In the genomic region with DNA sequence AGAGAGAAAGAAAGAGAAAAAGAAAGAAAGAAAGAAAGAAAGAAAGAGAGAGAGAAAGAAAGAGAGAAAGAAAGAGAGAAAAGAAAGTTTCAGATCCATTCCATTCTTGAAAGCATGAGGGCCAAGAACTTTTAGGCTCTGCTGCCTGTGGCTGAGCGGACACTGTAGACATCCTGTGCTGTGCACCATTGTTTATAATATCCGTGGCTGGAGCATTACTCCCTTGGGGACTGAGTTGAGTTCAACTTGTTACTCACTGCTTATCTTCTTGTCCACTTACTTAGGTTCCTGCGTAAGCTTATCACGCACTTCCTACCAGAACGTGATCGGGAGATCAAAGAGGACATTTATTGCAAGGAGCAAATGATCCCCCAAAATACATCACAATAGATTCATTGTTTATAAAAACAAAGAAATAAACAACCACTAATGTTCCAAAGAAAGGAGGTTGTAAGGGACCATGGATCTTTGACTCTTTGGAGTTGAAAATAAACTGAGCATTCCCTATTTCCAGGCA, we compare ENCODE assay signal across 19 mouse cellular contexts. TPM values are rescaled to one million over a fixed set of nuclear protein-coding genes. Genes with fewer than 3 reads are reported as not detected.
A peak's percentile ranks its signal among the peaks of the same experiment; 100 is the strongest.
DNase-seq lines count a peak whose midpoint lies in the region; ATAC-seq and TF ChIP-seq lines count a peak whose summit lies in the region.
"Had no signal": no experiment of that assay in that cellular context is flagged by ENCODE, and none has a peak within 500 bp of the region (broad histone marks: within the 10 kb centered on the region; RNA-seq: fewer than 3 reads in every experiment).

No protein-coding gene starts in this region.

- no peak; the same call in 1 of the 2 replicates for ATAC-seq in lung, embryonic 14.5 days (ENCODE audit: insufficient read depth)
- ATAC-seq: inflammation-experienced regulatory T-cells, adult 6 months; liver, postnatal 0 days had no signal

- H3K4me1 ChIP-seq in lung, embryonic 14.5 days (ENCODE audit: insufficient read depth) = no peaks in the 10 kb centered on the region
- H3K4me1 ChIP-seq: heart, embryonic 15.5 days; hindbrain, embryonic 12.5 days had no signal

- no peak overlapping the region for H3K4me2 ChIP-seq in lung, embryonic 14.5 days
- H3K4me2 ChIP-seq: heart, embryonic 15.5 days; hindbrain, embryonic 12.5 days had no signal

- no peak overlapping the region for H3K9ac ChIP-seq in lung, embryonic 14.5 days
- H3K9ac ChIP-seq: heart, embryonic 15.5 days; hindbrain, embryonic 12.5 days; liver, postnatal 0 days had no signal

- no peak for TF ChIP-seq CTCF in lung, embryonic 14.5 days (IDR thresholded peaks at IDR 0.05; ENCODE audit: low read depth)

- no peaks in the 10 kb centered on the region for H3K36me3 ChIP-seq in lung, embryonic 14.5 days (ENCODE audit: insufficient read depth)
- H3K36me3 ChIP-seq: heart, embryonic 15.5 days; hindbrain, embryonic 12.5 days had no signal

- H3K27ac ChIP-seq in lung, embryonic 14.5 days (ENCODE audit: low read depth) = no peak overlapping the region
- H3K27ac ChIP-seq: heart, embryonic 15.5 days; hindbrain, embryonic 12.5 days had no signal

- H3K27me3 ChIP-seq in lung, embryonic 14.5 days (ENCODE audit: insufficient read depth, low read length) = no peaks in the 10 kb centered on the region
- H3K27me3 ChIP-seq: heart, embryonic 15.5 days; hindbrain, embryonic 12.5 days had no signal

- no peaks in the 10 kb centered on the region for H3K9me3 ChIP-seq in lung, embryonic 14.5 days (ENCODE audit: low read depth, low read length)
- H3K9me3 ChIP-seq: heart, embryonic 15.5 days; hindbrain, embryonic 12.5 days had no signal

- DNase-seq in gastrocnemius, postnatal 25 days = peak; percentile 13
- DNase-seq in gastrocnemius, adult 18-20 months (ENCODE audit: low spot score) = no peak
- DNase-seq in lung, embryonic 14.5 days = peak; percentile 57
- no peak for DNase-seq in lung, postnatal 14 days
- DNase-seq in embryo, embryonic 10.5 days (ENCODE audit: low spot score) = peak; percentile 27
- peak; percentile 21 for DNase-seq in skeletal muscle tissue, adult 2 months (ENCODE audit: low read depth, low spot score)
- DNase-seq in spleen, adult 18-20 months = no peak
- DNase-seq: adrenal gland, postnatal 36 days; cerebellum, adult 8-10 months; gastrocnemius, postnatal 14 days; kidney, adult 2 months; kidney, postnatal 14 days; liver; liver, postnatal 0 days; midbrain, embryonic 14.5 days; thymus, postnatal 25 days had no signal

- H3K4me3 ChIP-seq in lung, embryonic 14.5 days (ENCODE audit: low read depth, low read length) = no peak overlapping the region
- H3K4me3 ChIP-seq: heart, embryonic 15.5 days; hindbrain, embryonic 12.5 days had no signal

- WGBS in lung, embryonic 14.5 days = 39% methylated on average over 6 of the region's 6 CpGs

RNA-seq across cellular contexts. Expression of a gene that starts 27.3 kb away (rescaled TPM):
- 1 to 10 TPM; 1.7 to 2.7 TPM for total RNA-seq in gastrocnemius, postnatal 25 days (2021)
- total RNA-seq in gastrocnemius, adult 18-20 months (2021) = 1 to 10 TPM; 1.3 to 1.6 TPM
- polyA plus RNA-seq in lung, embryonic 14.5 days (2014; fragmentation: Nextera tagmentation; extraction: Ambion mirVana) = 0.24 and 0.29 TPM in 2 replicates

Comparison
In these comparisons a context has a peak if more than half of its experiments do, and no peak if none do; other contexts are left out.
1. DNase-seq: peak in gastrocnemius, postnatal 25 days (single experiment), lung, embryonic 14.5 days (single experiment), embryo, embryonic 10.5 days (single experiment) and skeletal muscle tissue, adult 2 months (single experiment); none in gastrocnemius, adult 18-20 months (single experiment), lung, postnatal 14 days (single experiment) and spleen, adult 18-20 months (0 of 2).